In genomic region chr11:7142725-7143124, GRCm38 (mm10) we compare ENCODE assay signal across 11 mouse cellular contexts. TPM values are rescaled to one million over a fixed set of nuclear protein-coding genes. Genes with fewer than 3 reads are reported as not detected.
A peak's percentile ranks its signal among the peaks of the same experiment; 100 is the strongest.
DNase-seq lines count a peak whose midpoint lies in the region; ATAC-seq and TF ChIP-seq lines count a peak whose summit lies in the region.
"Had no signal": no experiment of that assay in that cellular context is flagged by ENCODE, and none has a peak within 500 bp of the region (broad histone marks: within the 10 kb centered on the region; RNA-seq: fewer than 3 reads in every experiment).

No protein-coding gene starts in this region.

- no peak overlapping the region for H3K4me2 ChIP-seq in midbrain, postnatal 0 days (ENCODE audit: low read depth, low read length, poor library complexity, severe bottlenecking)
- H3K4me2 ChIP-seq in midbrain, embryonic 11.5 days: no peak overlapping the region
- no peak overlapping the region for H3K4me2 ChIP-seq in limb, embryonic 12.5 days

- no peak overlapping the region for H3K9ac ChIP-seq in midbrain, postnatal 0 days (replicated peaks; ENCODE audit: low read length, poor library complexity, severe bottlenecking)
- H3K9ac ChIP-seq in midbrain, embryonic 11.5 days (ENCODE audit: low read length): no peak overlapping the region
- H3K9ac ChIP-seq in limb, embryonic 12.5 days (replicated peaks): no peak overlapping the region

- no peak for TF ChIP-seq CTCF in midbrain, postnatal 0 days (IDR thresholded peaks at IDR 0.05)

- no peaks in the 10 kb centered on the region for H3K4me1 ChIP-seq in midbrain, postnatal 0 days (ENCODE audit: insufficient read depth, low read length)
- H3K4me1 ChIP-seq in midbrain, embryonic 11.5 days (ENCODE audit: control insufficient read depth, insufficient read depth, low read length): no peaks in the 10 kb centered on the region
- H3K4me1 ChIP-seq in limb, embryonic 12.5 days (replicated peaks): peaks cover 11% of the 10 kb centered on the region
- no peaks in the 10 kb centered on the region for H3K4me1 ChIP-seq in forebrain, embryonic 10.5 days

- ATAC-seq in midbrain, postnatal 0 days (ENCODE audit: low FRiP score): no peak
- ATAC-seq in midbrain, embryonic 11.5 days (ENCODE audit: low FRiP score): no peak
- ATAC-seq in limb, embryonic 12.5 days (ENCODE audit: insufficient number of reproducible peaks, insufficient read depth, low FRiP score, low TSS enrichment, low read depth): peak; percentile 72; the same call in 1 of the 2 replicates

- WGBS in midbrain, postnatal 0 days: 48% methylated on average over 3 of the region's 3 CpGs
- 77% methylated on average over 3 of the region's 3 CpGs for WGBS in midbrain, embryonic 11.5 days
- WGBS in limb, embryonic 12.5 days: 40% methylated on average over 3 of the region's 3 CpGs
- WGBS in forebrain, embryonic 10.5 days: 80% methylated on average over 3 of the region's 3 CpGs

- H3K36me3 ChIP-seq in midbrain, postnatal 0 days (ENCODE audit: insufficient read depth, low read length): peaks cover 25% of the 10 kb centered on the region
- no peaks in the 10 kb centered on the region for H3K36me3 ChIP-seq in midbrain, embryonic 11.5 days (ENCODE audit: control insufficient read depth, insufficient read depth, low read length)
- H3K36me3 ChIP-seq in limb, embryonic 12.5 days: no peaks in the 10 kb centered on the region
- H3K36me3 ChIP-seq in forebrain, embryonic 10.5 days (replicated peaks): no peaks in the 10 kb centered on the region; the same call in 1 of the 2 replicates

- peak; percentile 56 for DNase-seq in midbrain, postnatal 0 days (ENCODE audit: low spot score)
- DNase-seq in midbrain, embryonic 11.5 days (ENCODE audit: low spot score, missing footprints): no peak
- DNase-seq in fibroblast of lung, adult 2 months (ENCODE audit: low read depth): peak; percentile 39
- peak; percentile 32 to 44 for DNase-seq in urinary bladder, postnatal 36 days (ENCODE audit: low spot score in 2 of 2)
- no peak for DNase-seq in forebrain, embryonic 10.5 days (ENCODE audit: extremely low spot score, low spot score)
- DNase-seq in natural killer cell, adult 2 months (ENCODE audit: low spot score in 2 of 2): no peak
- no peak for DNase-seq in thymus, postnatal 25 days
- DNase-seq: thymus, postnatal 14 days had no signal

- H3K27ac ChIP-seq in midbrain, postnatal 0 days (ENCODE audit: low read depth, low read length): no peak overlapping the region
- no peak overlapping the region for H3K27ac ChIP-seq in midbrain, embryonic 11.5 days (ENCODE audit: low read depth, low read length)
- 0 out of 2 replicates have a peak overlapping the region, but pooled peaks have one; percentile 31 for H3K27ac ChIP-seq in limb, embryonic 12.5 days
- H3K27ac ChIP-seq in forebrain, embryonic 10.5 days: no peak overlapping the region
- H3K27ac ChIP-seq: macrophage had no signal

- no peak overlapping the region for H3K4me3 ChIP-seq in midbrain, postnatal 0 days (ENCODE audit: low read depth, low read length)
- no peak overlapping the region for H3K4me3 ChIP-seq in midbrain, embryonic 11.5 days (ENCODE audit: low read depth, low read length)
- no peak overlapping the region for H3K4me3 ChIP-seq in limb, embryonic 12.5 days (replicated peaks)
- no peak overlapping the region for H3K4me3 ChIP-seq in forebrain, embryonic 10.5 days

- H3K27me3 ChIP-seq in midbrain, postnatal 0 days (ENCODE audit: insufficient read depth, low read length): no peaks in the 10 kb centered on the region
- no peaks in the 10 kb centered on the region for H3K27me3 ChIP-seq in midbrain, embryonic 11.5 days (ENCODE audit: control insufficient read depth, insufficient read depth, low read length)
- no peaks in the 10 kb centered on the region for H3K27me3 ChIP-seq in limb, embryonic 12.5 days
- no peaks in the 10 kb centered on the region for H3K27me3 ChIP-seq in forebrain, embryonic 10.5 days (ENCODE audit: poor library complexity, severe bottlenecking)

- no peaks in the 10 kb centered on the region for H3K9me3 ChIP-seq in midbrain, postnatal 0 days (ENCODE audit: low read length)
- H3K9me3 ChIP-seq in midbrain, embryonic 11.5 days (ENCODE audit: control insufficient read depth, low read length): no peaks in the 10 kb centered on the region
- H3K9me3 ChIP-seq in limb, embryonic 12.5 days: no peaks in the 10 kb centered on the region
- no peaks in the 10 kb centered on the region for H3K9me3 ChIP-seq in forebrain, embryonic 10.5 days

RNA-seq across cellular contexts. Expression of gene Gm11985, which starts 45.6 kb away (rescaled TPM):
- total RNA-seq in midbrain, postnatal 0 days (2014; rRNA removed): not detected in 2 replicates
- polyA plus RNA-seq in midbrain, postnatal 0 days (2015; fragmentation: Nextera tagmentation; extraction: Ambion mirVana): not detected in 2 replicates
- polyA plus RNA-seq in midbrain, embryonic 11.5 days (2014; fragmentation: Nextera tagmentation; extraction: Ambion mirVana): not detected in 2 replicates
- polyA plus RNA-seq in limb, embryonic 12.5 days (2016; fragmentation: Nextera tagmentation; extraction: Ambion mirVana): not detected in 2 replicates
- not detected in 2 replicates for polyA plus RNA-seq in forebrain, embryonic 10.5 days (2016; fragmentation: Nextera tagmentation; extraction: Ambion mirVana)
- total RNA-seq: adrenal gland, postnatal 4 days had no signal
- polyA plus RNA-seq: macrophage had no signal

RNA-seq across cellular contexts. Expression of gene Igfbp1, which starts 54.9 kb away (rescaled TPM):
- not detected in 2 replicates for total RNA-seq in midbrain, postnatal 0 days (2014; rRNA removed)
- 0.11 TPM in 1 of 2 replicates, not detected in the other for polyA plus RNA-seq in midbrain, postnatal 0 days (2015; fragmentation: Nextera tagmentation; extraction: Ambion mirVana)
- 0.10 and 0.14 TPM in 2 replicates for polyA plus RNA-seq in midbrain, embryonic 11.5 days (2014; fragmentation: Nextera tagmentation; extraction: Ambion mirVana)
- polyA plus RNA-seq in limb, embryonic 12.5 days (2016; fragmentation: Nextera tagmentation; extraction: Ambion mirVana): 1.3 and 1.5 TPM in 2 replicates
- polyA plus RNA-seq in forebrain, embryonic 10.5 days (2016; fragmentation: Nextera tagmentation; extraction: Ambion mirVana): 0.10 and 0.24 TPM in 2 replicates
- polyA plus RNA-seq: macrophage had no signal

Comparison
In these comparisons a context has a peak if more than half of its experiments do, and no peak if none do; other contexts are left out.
1. DNase-seq: peak in midbrain, postnatal 0 days (single experiment), fibroblast of lung, adult 2 months (single experiment) and urinary bladder, postnatal 36 days (2 of 2); none in midbrain, embryonic 11.5 days (single experiment), forebrain, embryonic 10.5 days (single experiment), natural killer cell, adult 2 months (0 of 2) and thymus, postnatal 25 days (single experiment).